Mouse (Mus musculus): Measurements from ENCODE around the gene Sergef. TPM values are rescaled to one million over a fixed set of nuclear protein-coding genes. Genes with fewer than 3 reads are reported as not detected.

The Sergef gene
- polyA plus RNA-seq, 1 experiment from 2014 or later = 7.5 TPM

GRCm38 (mm10) chr7:46403616-46404485, 235.8 kb downstream of the Sergef start:
- H3K27ac ChIP-seq (ENCODE audit: low read depth, low read length) = no peak overlapping the region
- WGBS = 80% methylated on average over 15 of the region's 15 CpGs
- peaks cover 6% of the 10 kb centered on the region for H3K27me3 ChIP-seq (replicated peaks; ENCODE audit: control insufficient read depth, insufficient read depth, low read length)
- no peaks in the 10 kb centered on the region for H3K4me1 ChIP-seq (replicated peaks; ENCODE audit: control insufficient read depth, insufficient read depth, low read length)
- H3K36me3 ChIP-seq (ENCODE audit: control insufficient read depth, insufficient read depth) = no peaks in the 10 kb centered on the region
- H3K9me3 ChIP-seq (ENCODE audit: control insufficient read depth) = no peaks in the 10 kb centered on the region
- H3K9ac ChIP-seq (ENCODE audit: low read depth, low read length) = no peak overlapping the region
- TF ChIP-seq CTCF (IDR thresholded peaks at IDR 0.05; ENCODE audit: low read depth) = no peak
- no peak for ATAC-seq
- no peak overlapping the region for H3K4me3 ChIP-seq (ENCODE audit: low read depth, low read length)
- no peak overlapping the region for H3K4me2 ChIP-seq (replicated peaks; ENCODE audit: low read depth)

- H3K9me3 ChIP-seq (ENCODE audit: control insufficient read depth) = no peaks in the 10 kb centered on the region
- no peak overlapping the region for H3K27ac ChIP-seq (ENCODE audit: low read depth, low read length)
- H3K9ac ChIP-seq (ENCODE audit: low read depth, low read length) = no peak overlapping the region
- 79% methylated on average over 3 of the region's 3 CpGs for WGBS
- peaks cover 27% of the 10 kb centered on the region for H3K27me3 ChIP-seq (replicated peaks; ENCODE audit: control insufficient read depth, insufficient read depth, low read length)
- TF ChIP-seq CTCF (IDR thresholded peaks at IDR 0.05; ENCODE audit: low read depth) = no peak
- no peak overlapping the region for H3K4me3 ChIP-seq (ENCODE audit: low read depth, low read length)
- H3K4me1 ChIP-seq (replicated peaks; ENCODE audit: control insufficient read depth, insufficient read depth, low read length) = no peaks in the 10 kb centered on the region
- ATAC-seq = no peak
- H3K4me2 ChIP-seq (replicated peaks; ENCODE audit: low read depth) = no peak overlapping the region
- no peaks in the 10 kb centered on the region for H3K36me3 ChIP-seq (ENCODE audit: control insufficient read depth, insufficient read depth)
These were observed 238.0 kb downstream of the Sergef start for GRCm38 (mm10) chr7:46401371-46402180.

DNA sequence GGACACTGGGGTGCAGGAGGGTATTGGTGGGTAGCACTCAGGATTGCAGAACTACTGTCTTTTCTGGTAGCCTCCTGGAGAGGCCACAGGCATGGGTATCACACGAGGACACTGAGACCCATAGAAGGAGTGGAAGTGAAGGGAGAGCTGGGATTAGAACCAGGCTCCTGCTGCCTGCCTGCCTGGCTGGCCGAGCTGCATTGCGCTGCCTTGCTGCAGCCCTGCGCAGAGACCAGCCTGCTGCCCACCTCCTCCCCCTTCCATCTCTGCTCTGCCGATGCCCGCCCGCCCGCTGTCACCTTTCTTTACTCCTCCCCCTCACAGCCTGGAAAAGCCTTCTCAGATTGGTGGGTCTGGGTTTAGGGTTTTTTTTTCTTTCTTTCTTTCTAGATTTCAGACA, 239.3 kb downstream of the Sergef start:
- H3K27ac ChIP-seq (ENCODE audit: low read depth, low read length) = no peak overlapping the region
- no peak for ATAC-seq
- no peak overlapping the region for H3K4me3 ChIP-seq (ENCODE audit: low read depth, low read length)
- H3K36me3 ChIP-seq (ENCODE audit: control insufficient read depth, insufficient read depth) = no peaks in the 10 kb centered on the region
- no peak overlapping the region for H3K9ac ChIP-seq (ENCODE audit: low read depth, low read length)
- H3K4me1 ChIP-seq (replicated peaks; ENCODE audit: control insufficient read depth, insufficient read depth, low read length) = no peaks in the 10 kb centered on the region
- no peaks in the 10 kb centered on the region for H3K9me3 ChIP-seq (ENCODE audit: control insufficient read depth)
- H3K4me2 ChIP-seq (replicated peaks; ENCODE audit: low read depth) = no peak overlapping the region
- TF ChIP-seq CTCF (IDR thresholded peaks at IDR 0.05; ENCODE audit: low read depth) = no peak
- H3K27me3 ChIP-seq (replicated peaks; ENCODE audit: control insufficient read depth, insufficient read depth, low read length) = peaks cover 39% of the 10 kb centered on the region
- 56% methylated on average over 8 of the region's 8 CpGs for WGBS

GRCm38 (mm10) chr7:46399676-46400075, 239.9 kb downstream of the Sergef start:
- no peak for ATAC-seq
- Histone ChIP-seq H3K36me3 (ENCODE audit: control insufficient read depth, insufficient read depth) (no peaks in the 10 kb centered on the region), H3K27me3 (replicated peaks; ENCODE audit: control insufficient read depth, insufficient read depth, low read length) (peaks cover 46% of the 10 kb centered on the region), H3K4me1 (replicated peaks; ENCODE audit: control insufficient read depth, insufficient read depth, low read length) (no peaks in the 10 kb centered on the region), H3K27ac (ENCODE audit: low read depth, low read length) (no peak overlapping the region), H3K4me2 (replicated peaks; ENCODE audit: low read depth) (no peak overlapping the region), H3K4me3 (ENCODE audit: low read depth, low read length) (no peak overlapping the region), H3K9me3 (ENCODE audit: control insufficient read depth) (no peaks in the 10 kb centered on the region), H3K9ac (ENCODE audit: low read depth, low read length) (no peak overlapping the region)
- WGBS = 81% methylated on average over 1 of the region's 1 CpGs
- TF ChIP-seq CTCF (IDR thresholded peaks at IDR 0.05; ENCODE audit: low read depth) = no peak

GRCm38 (mm10) chr7:46398612-46399011, 241.0 kb downstream of the Sergef start:
- ATAC-seq = no peak
- no peaks in the 10 kb centered on the region for H3K9me3 ChIP-seq (ENCODE audit: control insufficient read depth)
- no peaks in the 10 kb centered on the region for H3K4me1 ChIP-seq (replicated peaks; ENCODE audit: control insufficient read depth, insufficient read depth, low read length)
- 66% methylated on average over 4 of the region's 4 CpGs for WGBS
- no peak overlapping the region for H3K9ac ChIP-seq (ENCODE audit: low read depth, low read length)
- peaks cover 57% of the 10 kb centered on the region for H3K27me3 ChIP-seq (replicated peaks; ENCODE audit: control insufficient read depth, insufficient read depth, low read length)
- no peak overlapping the region for H3K4me3 ChIP-seq (ENCODE audit: low read depth, low read length)
- H3K36me3 ChIP-seq (ENCODE audit: control insufficient read depth, insufficient read depth) = no peaks in the 10 kb centered on the region
- H3K27ac ChIP-seq (ENCODE audit: low read depth, low read length) = no peak overlapping the region
- TF ChIP-seq CTCF (IDR thresholded peaks at IDR 0.05; ENCODE audit: low read depth) = no peak
- no peak overlapping the region for H3K4me2 ChIP-seq (replicated peaks; ENCODE audit: low read depth)

DNA sequence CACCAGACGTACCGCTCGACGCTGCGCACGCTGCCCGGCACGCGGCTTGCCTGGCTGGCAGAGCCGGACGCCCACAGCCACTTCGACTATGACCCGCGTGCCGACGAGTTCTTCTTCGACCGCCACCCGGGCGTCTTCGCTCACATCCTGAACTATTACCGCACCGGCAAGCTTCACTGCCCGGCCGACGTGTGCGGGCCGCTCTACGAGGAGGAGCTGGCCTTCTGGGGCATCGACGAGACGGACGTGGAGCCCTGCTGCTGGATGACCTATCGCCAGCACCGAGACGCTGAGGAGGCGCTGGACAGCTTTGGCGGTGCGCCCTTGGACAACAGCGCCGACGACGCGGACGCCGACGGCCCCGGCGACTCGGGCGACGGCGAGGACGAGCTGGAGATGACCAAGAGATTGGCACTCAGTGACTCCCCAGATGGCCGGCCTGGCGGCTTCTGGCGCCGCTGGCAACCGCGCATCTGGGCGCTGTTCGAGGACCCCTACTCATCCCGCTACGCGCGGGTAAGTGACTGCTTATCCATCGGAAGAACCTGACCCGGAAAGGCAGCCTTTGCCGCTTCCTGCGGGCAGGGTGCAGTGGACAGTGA, 241.8 kb downstream of the Sergef start:
- 12% methylated on average over 70 of the region's 70 CpGs for WGBS
- H3K36me3 ChIP-seq (ENCODE audit: control insufficient read depth, insufficient read depth) = no peaks in the 10 kb centered on the region
- no peak overlapping the region for H3K27ac ChIP-seq (ENCODE audit: low read depth, low read length)
- H3K4me2 ChIP-seq (replicated peaks; ENCODE audit: low read depth) = no peak overlapping the region
- no peak for TF ChIP-seq CTCF (IDR thresholded peaks at IDR 0.05; ENCODE audit: low read depth)
- H3K4me3 ChIP-seq (ENCODE audit: low read depth, low read length) = no peak overlapping the region
- no peaks in the 10 kb centered on the region for H3K4me1 ChIP-seq (replicated peaks; ENCODE audit: control insufficient read depth, insufficient read depth, low read length)
- peaks cover 61% of the 10 kb centered on the region for H3K27me3 ChIP-seq (replicated peaks; ENCODE audit: control insufficient read depth, insufficient read depth, low read length)
- H3K9ac ChIP-seq (ENCODE audit: low read depth, low read length) = no peak overlapping the region
- H3K9me3 ChIP-seq (ENCODE audit: control insufficient read depth) = no peaks in the 10 kb centered on the region
- no peak for ATAC-seq
